Mouse (Mus musculus) embryonic facial prominence, embryonic 13.5 days (tissue): ENCODE data around the gene Stard3nl. TPM values are rescaled to one million over a fixed set of nuclear protein-coding genes. Genes with fewer than 3 reads are reported as not detected.
A peak's percentile ranks its signal among the peaks of the same experiment; 100 is the strongest.

Experiments used
- ATAC-seq: fragments of 200-750 bp; cut with Nextera tagmentation; 2 replicates; pipeline ENCODE4 v1.8.0; 2017; ENCODE audit warnings: low read depth; ENCODE audit not compliant: insufficient number of reproducible peaks, insufficient read depth, low FRiP score, low TSS enrichment
- H3K27ac ChIP-seq: fragments of 300-500 bp; sonication (generic); 2 replicates; pipeline ENCODE4 v1.5.1; 2015; ENCODE audit warnings: moderate library complexity, mild to moderate bottlenecking, inconsistent platforms
- H3K27me3 ChIP-seq: fragments of 300-500 bp; sonication (generic); 2 replicates; pipeline ENCODE4 v1.6.1; 2015; ENCODE audit warnings: mild to moderate bottlenecking, inconsistent platforms
- H3K36me3 ChIP-seq: fragments of 300-500 bp; sonication (generic); 2 replicates; pipeline ENCODE4 v1.6.1; 2015; ENCODE audit warnings: mild to moderate bottlenecking, inconsistent platforms
- H3K4me1 ChIP-seq: fragments of 300-500 bp; sonication (generic); 2 replicates; pipeline ENCODE4 v1.6.1; 2015; ENCODE audit warnings: inconsistent platforms
- H3K4me2 ChIP-seq: fragments of 300-500 bp; sonication (generic); 2 replicates; pipeline ENCODE4 v1.6.1; 2015; ENCODE audit warnings: moderate library complexity, mild to moderate bottlenecking, inconsistent platforms
- H3K4me3 ChIP-seq: fragments of 300-500 bp; sonication (generic); 2 replicates; pipeline ENCODE4 v1.5.1; 2015; ENCODE audit warnings: mild to moderate bottlenecking, inconsistent platforms
- H3K9ac ChIP-seq: fragments of 300-500 bp; sonication (generic); 2 replicates; pipeline ENCODE4 v1.6.1; 2015; ENCODE audit warnings: mild to moderate bottlenecking, inconsistent platforms
- H3K9me3 ChIP-seq: fragments of 300-500 bp; sonication (generic); 2 replicates; pipeline ENCODE4 v1.6.1; 2016; ENCODE audit warnings: inconsistent platforms
- WGBS: fragments of 180-500 bp; shearing (Covaris S2); methylation state at CpG from one replicate; pipeline ENCODE4 v1.1.7; 2015; ENCODE audit warnings: mixed read lengths; 5-methylcytosine and 5-hydroxymethylcytosine counted together
- polyA plus RNA-seq: library from polyadenylated mRNA; unstranded; fragments of >200 nt; fragmentation: Nextera tagmentation; extraction: Ambion mirVana; gene quantifications from 2 replicates; pipeline ENCODE4 v1.2.1, GENCODE M21; 2015

Gene Stard3nl
- polyA plus RNA-seq = 111 and 121 TPM in 2 replicates

DNA sequence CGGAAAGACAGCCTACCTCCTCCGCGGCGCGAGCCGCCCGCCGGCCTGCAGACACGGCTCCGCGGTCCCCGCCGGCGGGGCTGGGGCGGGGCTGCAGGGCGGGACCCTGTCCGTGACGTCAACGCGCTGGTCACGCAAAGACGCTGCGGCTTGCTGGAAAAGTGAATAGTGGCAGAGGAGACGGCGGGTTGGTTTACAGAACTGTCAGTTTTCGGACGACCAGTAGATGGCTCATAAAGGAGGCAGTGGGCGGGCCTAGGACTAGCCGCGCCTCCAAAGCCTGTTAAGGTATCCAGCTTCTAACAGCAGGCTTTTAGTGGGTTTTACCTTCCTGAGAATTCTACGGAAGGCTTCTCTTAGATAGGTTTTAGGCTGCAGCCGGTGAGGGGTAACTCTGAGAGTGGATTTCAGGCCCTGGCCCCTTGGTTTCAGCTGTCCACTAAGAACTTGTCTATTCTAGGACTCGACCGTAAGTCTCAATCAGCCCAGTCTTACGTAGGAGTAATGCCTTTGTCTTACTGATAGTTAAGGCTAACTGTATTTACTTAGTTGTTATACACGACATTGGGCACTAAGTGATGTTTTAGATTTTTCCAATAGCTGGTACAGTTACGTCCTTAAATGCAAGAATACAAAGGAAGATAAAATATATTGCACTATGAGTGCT, at the start of gene Stard3nl:
Gene Stard3nl, minus strand, starts transcription at position 108 of the 667 bp plus-strand sequence.
- Histone ChIP-seq H3K36me3 (no peaks in the 10 kb centered on the region; the same call in 1 of the 2 replicates), H3K27ac (peak within 1 kb of the TSS; percentile 91), H3K9me3 (no peaks in the 10 kb centered on the region), H3K9ac (peak within 1 kb of the TSS; percentile 95), H3K27me3 (no peaks in the 10 kb centered on the region), H3K4me1 (peaks cover 14% of the 10 kb centered on the region), H3K4me2 (peak within 1 kb of the TSS; percentile 63), H3K4me3 (peak within 1 kb of the TSS; percentile 87)
- WGBS = 1% methylated on average over 37 of the region's 37 CpGs
- ATAC-seq = peak; percentile 97

DNA sequence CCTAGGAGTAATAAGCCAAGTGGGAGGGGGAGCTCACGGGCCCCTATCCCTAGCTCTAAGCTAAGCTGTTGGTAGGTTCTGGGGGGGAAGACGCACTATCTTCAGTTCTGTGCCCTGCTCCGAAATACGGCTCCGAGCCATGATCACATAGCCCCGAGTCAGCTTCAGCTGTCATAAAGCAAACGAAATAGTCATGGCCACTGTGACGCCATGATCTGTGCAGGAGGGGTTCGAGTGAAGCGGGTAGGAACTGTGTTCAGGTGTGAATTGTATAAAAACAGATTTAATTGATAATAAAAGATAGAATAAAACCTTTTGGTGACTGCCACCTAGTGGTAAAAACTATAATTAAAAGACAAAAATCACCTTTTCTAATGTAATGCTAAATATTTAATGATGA, 42.4 kb upstream of the Stard3nl start:
- Histone ChIP-seq H3K9ac (no peak overlapping the region), H3K9me3 (no peaks in the 10 kb centered on the region), H3K4me1 (no peaks in the 10 kb centered on the region), H3K27me3 (no peaks in the 10 kb centered on the region), H3K36me3 (no peaks in the 10 kb centered on the region), H3K27ac (no peak overlapping the region), H3K4me2 (no peak overlapping the region), H3K4me3 (no peak overlapping the region)
- 70% methylated on average over 10 of the region's 10 CpGs for WGBS
- no peak for ATAC-seq

DNA sequence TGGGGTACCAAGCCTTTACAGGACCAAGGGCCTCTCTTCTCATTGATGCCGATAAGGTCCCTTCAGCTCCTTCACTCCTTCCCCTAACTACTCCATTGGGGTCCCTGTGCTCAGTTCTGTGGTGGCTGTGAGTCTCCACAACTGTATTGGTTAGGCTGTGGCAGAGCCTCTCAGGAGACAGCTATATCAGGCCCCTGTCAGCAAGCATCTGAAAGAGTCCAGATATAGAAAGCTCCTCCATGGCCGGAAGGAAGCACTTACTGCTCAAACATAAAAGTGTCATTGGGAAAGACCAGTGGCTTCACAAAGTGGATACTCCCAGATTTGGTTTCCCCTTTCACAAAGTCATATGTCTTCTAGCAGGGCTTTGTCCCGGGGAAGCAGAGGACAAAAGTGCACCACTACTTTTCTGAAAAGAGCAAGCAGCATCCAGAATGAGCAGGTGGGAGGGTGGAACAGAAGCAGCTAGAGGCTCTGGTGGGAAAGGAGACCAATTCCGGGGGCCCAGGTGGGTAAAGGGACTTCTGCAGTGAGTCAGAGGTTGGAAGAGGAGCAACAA, 34.3 kb upstream of the Stard3nl start:
- no peak overlapping the region for H3K27ac ChIP-seq
- no peaks in the 10 kb centered on the region for H3K9me3 ChIP-seq
- no peaks in the 10 kb centered on the region for H3K36me3 ChIP-seq
- 83% methylated on average over 4 of the region's 4 CpGs for WGBS
- H3K4me1 ChIP-seq = peaks cover 8% of the 10 kb centered on the region; the same call in 1 of the 2 replicates
- no peak for ATAC-seq
- no peak overlapping the region for H3K9ac ChIP-seq
- H3K4me3 ChIP-seq = no peak overlapping the region
- H3K4me2 ChIP-seq = no peak overlapping the region
- H3K27me3 ChIP-seq = no peaks in the 10 kb centered on the region

DNA sequence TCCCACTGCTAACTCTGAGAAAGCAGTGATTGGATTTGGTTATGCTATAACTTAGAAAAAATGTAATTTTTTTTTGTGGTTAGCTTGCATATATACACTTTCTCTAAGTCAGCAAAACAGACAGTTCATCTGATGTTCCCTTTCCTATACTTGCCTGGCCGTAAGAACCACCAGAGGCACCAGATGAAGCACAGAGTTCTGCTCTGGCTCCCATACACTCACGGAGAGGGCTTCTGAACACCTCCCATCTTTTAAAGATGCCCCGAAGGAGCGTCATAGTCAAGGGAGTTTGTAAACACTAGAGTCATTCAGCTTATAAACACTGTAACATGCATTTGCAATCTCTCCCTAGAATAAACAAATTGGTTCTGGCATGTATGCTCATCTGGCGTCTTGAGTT, 32.5 kb upstream of the Stard3nl start:
- Histone ChIP-seq H3K9ac (no peak overlapping the region), H3K36me3 (no peaks in the 10 kb centered on the region), H3K27ac (0 out of 2 replicates have a peak overlapping the region, but pooled peaks have one; percentile 69), H3K27me3 (no peaks in the 10 kb centered on the region), H3K9me3 (no peaks in the 10 kb centered on the region), H3K4me3 (no peak overlapping the region), H3K4me1 (peaks cover 8% of the 10 kb centered on the region; the same call in 1 of the 2 replicates), H3K4me2 (no peak overlapping the region)
- peak; percentile 72; the same call in 1 of the 2 replicates for ATAC-seq
- 43% methylated on average over 5 of the region's 5 CpGs for WGBS

DNA sequence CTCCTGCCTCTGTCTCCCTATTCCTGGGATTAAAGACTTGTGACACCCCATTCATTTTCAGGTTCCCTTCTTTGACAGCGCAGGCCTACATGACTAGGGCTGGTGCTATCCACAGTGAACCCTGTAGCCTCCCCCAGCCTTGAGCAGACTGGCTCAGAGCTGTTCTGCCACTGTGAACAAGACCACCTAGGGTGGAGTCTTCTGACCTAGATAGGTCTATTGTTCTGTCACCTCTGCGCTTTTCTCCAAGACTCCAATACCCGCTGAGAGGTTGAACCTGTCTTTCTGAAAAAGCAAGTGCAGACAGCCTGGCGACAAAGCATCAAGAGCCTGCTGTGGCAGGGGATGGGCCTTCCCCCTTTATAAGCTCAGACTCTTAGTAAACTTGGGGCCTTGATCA, 29.0 kb upstream of the Stard3nl start:
- Histone ChIP-seq H3K9me3 (no peaks in the 10 kb centered on the region), H3K27me3 (no peaks in the 10 kb centered on the region), H3K9ac (no peak overlapping the region), H3K4me3 (no peak overlapping the region), H3K4me2 (no peak overlapping the region), H3K36me3 (no peaks in the 10 kb centered on the region), H3K27ac (no peak overlapping the region), H3K4me1 (peaks cover 8% of the 10 kb centered on the region; the same call in 1 of the 2 replicates)
- ATAC-seq = no peak
- 84% methylated on average over 4 of the region's 4 CpGs for WGBS

DNA sequence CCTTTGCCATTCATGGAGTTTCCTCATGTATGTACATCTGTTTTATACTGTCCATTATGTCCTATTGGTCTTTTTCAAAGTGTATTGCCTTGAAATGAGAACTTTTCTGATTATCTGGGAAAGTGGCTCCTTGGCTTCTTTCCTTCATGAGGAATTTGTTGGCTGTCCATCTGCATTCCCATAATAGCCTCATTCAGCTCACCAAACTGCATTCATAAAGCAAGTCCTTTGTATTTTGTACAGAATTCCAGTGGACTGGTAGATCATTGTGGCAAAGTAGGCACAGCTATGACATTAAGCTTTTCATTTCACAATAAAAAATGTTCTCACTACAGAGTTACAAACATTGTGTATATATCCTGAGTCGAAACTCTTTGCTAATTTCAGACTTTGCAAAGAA, 26.9 kb upstream of the Stard3nl start:
- 0 out of 2 replicates have a peak, but pooled peaks cover under 1% of the 10 kb centered on the region for H3K4me1 ChIP-seq
- 71% methylated on average over 1 of the region's 1 CpGs for WGBS
- no peaks in the 10 kb centered on the region for H3K36me3 ChIP-seq
- no peak for ATAC-seq
- H3K4me3 ChIP-seq = no peak overlapping the region
- H3K27ac ChIP-seq = no peak overlapping the region
- no peaks in the 10 kb centered on the region for H3K9me3 ChIP-seq
- no peaks in the 10 kb centered on the region for H3K27me3 ChIP-seq
- H3K9ac ChIP-seq = no peak overlapping the region
- no peak overlapping the region for H3K4me2 ChIP-seq

DNA sequence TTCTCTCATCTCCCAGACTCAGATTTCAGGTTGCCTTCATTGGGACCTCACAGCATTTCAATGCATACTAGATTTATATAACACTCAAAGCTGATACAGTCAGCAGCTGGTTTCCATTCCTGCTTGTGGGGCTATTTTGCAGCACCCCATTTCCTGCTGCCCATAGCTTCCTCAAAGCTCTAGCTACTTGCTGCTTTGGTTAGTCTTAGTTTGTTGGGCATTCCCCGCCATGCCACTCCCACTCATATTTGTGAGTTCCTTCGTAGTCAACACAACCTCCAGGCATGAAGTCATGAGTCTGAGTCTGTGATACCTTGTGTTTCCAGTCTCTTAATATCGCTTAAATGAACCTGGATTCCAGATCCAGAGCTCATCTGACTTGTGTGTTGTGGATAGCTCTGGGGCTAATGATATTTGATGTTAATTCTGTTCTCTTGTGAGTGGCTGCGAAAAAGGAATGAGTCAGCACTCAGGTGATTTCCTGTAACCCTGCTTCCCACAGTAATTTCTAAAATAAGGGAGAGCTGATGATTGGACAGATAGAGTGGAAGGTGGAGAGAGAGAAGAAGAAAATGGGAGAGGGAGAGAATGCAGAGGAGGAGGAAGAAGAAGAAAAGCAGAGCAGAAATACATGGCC, 22.4 kb upstream of the Stard3nl start:
- no peaks in the 10 kb centered on the region for H3K4me1 ChIP-seq
- H3K9ac ChIP-seq = no peak overlapping the region
- WGBS = 83% methylated on average over 4 of the region's 4 CpGs
- H3K4me3 ChIP-seq = no peak overlapping the region
- no peak overlapping the region for H3K4me2 ChIP-seq
- H3K27ac ChIP-seq = no peak overlapping the region
- H3K27me3 ChIP-seq = no peaks in the 10 kb centered on the region
- ATAC-seq = no peak
- H3K36me3 ChIP-seq = no peaks in the 10 kb centered on the region
- H3K9me3 ChIP-seq = no peaks in the 10 kb centered on the region

DNA sequence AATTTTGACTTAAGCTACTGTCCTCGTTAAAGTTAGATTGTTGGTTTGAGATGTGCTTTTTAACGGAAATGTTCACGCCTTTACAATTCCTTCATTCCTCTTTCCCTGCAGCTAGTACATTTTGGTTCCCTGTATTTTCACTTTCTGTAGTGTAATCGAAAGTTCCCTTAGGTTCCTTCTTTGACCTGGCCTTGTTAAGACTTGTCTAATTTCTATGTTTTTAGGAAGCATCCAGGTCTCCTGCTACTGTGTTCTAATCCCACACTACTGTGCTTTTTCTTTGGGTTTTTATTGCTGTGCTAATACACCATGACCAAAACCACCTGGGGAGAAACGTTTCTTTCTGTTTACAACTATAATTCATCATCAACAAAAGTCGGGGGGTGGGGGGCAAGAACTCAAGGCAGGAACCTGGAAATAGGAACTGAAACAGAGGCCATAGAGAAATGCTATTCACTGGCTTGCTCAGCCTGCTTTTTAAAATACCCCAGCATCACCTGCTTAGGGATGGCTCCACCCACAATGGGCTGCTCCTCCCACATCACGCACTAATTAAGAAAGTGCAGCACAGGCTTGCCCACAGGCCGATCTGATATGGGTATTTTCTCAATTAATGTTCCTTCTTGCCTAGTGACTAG, 20.4 kb upstream of the Stard3nl start:
- no peak for ATAC-seq
- H3K9me3 ChIP-seq = no peaks in the 10 kb centered on the region
- no peaks in the 10 kb centered on the region for H3K4me1 ChIP-seq
- no peak overlapping the region for H3K4me3 ChIP-seq
- H3K9ac ChIP-seq = no peak overlapping the region
- no peaks in the 10 kb centered on the region for H3K27me3 ChIP-seq
- WGBS = 68% methylated on average over 8 of the region's 8 CpGs
- H3K4me2 ChIP-seq = no peak overlapping the region
- no peaks in the 10 kb centered on the region for H3K36me3 ChIP-seq
- H3K27ac ChIP-seq = no peak overlapping the region

DNA sequence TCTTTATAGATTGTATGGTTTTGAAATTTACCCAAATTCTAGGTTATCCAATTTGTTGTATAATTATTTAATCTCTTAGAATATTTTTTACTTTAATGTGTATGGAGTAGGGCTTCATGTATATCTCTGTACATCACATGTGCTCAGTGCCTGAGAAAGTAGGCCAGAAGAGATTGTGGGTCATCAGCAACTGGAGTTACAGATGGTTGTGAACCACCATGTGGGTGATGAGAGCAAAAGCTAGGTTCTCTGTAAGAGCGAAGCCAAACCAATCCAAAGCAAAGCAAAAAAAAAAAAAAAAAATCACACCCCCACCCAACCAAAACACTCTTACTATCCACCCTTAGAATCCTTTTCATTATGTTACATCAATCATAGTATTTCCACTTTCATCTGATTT, 19.7 kb upstream of the Stard3nl start:
- H3K36me3 ChIP-seq = no peaks in the 10 kb centered on the region
- H3K4me2 ChIP-seq = no peak overlapping the region
- no peak for ATAC-seq
- no peak overlapping the region for H3K9ac ChIP-seq
- H3K27ac ChIP-seq = no peak overlapping the region
- no peak overlapping the region for H3K4me3 ChIP-seq
- WGBS = 90% methylated on average over 1 of the region's 1 CpGs
- no peaks in the 10 kb centered on the region for H3K4me1 ChIP-seq
- no peaks in the 10 kb centered on the region for H3K27me3 ChIP-seq
- H3K9me3 ChIP-seq = no peaks in the 10 kb centered on the region

DNA sequence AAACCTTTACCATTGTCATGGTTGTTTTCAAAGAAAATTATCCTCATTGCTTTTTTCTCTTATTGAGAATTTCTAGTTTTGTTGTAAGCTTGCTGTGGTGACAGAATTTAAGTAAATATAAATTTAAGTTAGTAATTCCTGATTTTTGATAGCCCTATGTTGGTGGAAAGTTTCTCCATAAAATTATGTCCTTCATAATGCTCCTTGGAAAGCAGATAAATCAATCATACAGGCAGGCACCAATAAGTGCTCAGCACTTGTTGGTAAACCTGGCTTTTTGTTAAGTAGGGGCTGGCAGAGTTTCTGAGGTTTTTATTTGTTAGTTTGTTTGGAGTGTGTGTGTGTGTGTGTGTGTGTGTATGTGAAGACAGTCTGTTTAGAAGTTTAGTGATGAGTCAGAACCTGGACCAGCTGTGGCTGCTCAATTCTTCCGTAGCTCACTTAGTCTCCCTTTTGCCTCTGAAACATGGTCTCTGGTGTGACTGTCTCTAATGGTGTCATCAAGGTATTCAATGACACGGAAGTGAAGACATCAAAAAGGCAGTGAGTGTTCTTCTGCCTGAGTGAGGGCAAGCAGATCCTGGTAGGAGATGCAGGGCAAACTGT, 16.8 kb upstream of the Stard3nl start:
- ATAC-seq = no peak
- no peak overlapping the region for H3K9ac ChIP-seq
- 89% methylated on average over 2 of the region's 2 CpGs for WGBS
- H3K9me3 ChIP-seq = no peaks in the 10 kb centered on the region
- H3K36me3 ChIP-seq = no peaks in the 10 kb centered on the region
- no peak overlapping the region for H3K4me2 ChIP-seq
- no peaks in the 10 kb centered on the region for H3K27me3 ChIP-seq
- H3K27ac ChIP-seq = no peak overlapping the region
- H3K4me1 ChIP-seq = no peaks in the 10 kb centered on the region
- no peak overlapping the region for H3K4me3 ChIP-seq

DNA sequence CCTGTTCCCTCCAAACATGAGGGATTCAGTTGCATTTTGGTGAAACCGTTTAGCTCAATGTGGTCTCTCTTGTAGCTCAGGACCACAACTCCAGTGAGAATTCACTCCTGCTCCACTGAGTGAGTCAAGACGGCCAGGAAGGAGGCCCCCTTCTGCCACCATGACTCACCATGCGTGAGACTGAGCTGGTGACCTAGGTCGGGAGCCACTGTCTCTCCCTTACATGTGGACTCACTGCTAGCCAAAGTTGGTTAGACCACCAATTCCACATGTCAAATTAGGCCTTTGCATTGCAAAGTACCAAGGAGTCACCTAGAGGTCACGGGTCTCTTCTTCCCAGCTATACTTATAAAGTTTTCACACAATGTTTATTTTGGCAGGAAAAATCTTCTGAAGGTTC, 16.3 kb upstream of the Stard3nl start:
- H3K4me1 ChIP-seq = no peaks in the 10 kb centered on the region
- ATAC-seq = no peak
- H3K9ac ChIP-seq = no peak overlapping the region
- 68% methylated on average over 5 of the region's 5 CpGs for WGBS
- H3K9me3 ChIP-seq = no peaks in the 10 kb centered on the region
- H3K27ac ChIP-seq = no peak overlapping the region
- no peaks in the 10 kb centered on the region for H3K36me3 ChIP-seq
- no peak overlapping the region for H3K4me2 ChIP-seq
- H3K27me3 ChIP-seq = no peaks in the 10 kb centered on the region
- no peak overlapping the region for H3K4me3 ChIP-seq
